Mouse (Mus musculus): ENCODE measurements at regions not wholly inside any gene's neighbourhood (a gene's known extent, or its start where the extent isn't known, plus 50 kb on each side); places are given as distances from the start of the nearest gene placed in this dataset.

- DNase-seq (ENCODE audit: low spot score in 2 of 2), result no peak
Observed at GRCm38 (mm10) chr12:70763542-70763941, 61.8 kb upstream of the Frmd6 start.

DNA sequence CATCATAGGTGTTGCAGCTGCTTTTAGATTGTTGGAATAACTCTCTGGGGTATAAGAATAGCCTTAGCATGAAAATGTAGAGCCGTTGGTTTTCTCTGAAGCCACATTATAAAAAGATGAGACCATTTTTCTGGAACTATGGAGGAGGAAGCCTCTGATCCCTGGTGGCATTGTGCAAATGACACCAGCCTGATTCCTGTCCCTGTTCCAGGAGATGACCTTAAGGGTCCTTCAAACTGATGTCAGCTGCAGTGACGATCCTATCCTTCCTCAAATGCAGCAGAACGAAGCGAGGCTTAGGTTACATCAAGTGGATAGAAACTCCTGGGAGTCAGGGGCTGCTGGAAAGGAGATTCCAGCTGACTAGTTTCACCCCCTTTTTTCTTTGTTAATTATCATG is 59.0 kb upstream of the Frmd6 start:
- no peak for DNase-seq (ENCODE audit: low spot score in 2 of 2)

GRCm38 (mm10) chr12:70767959-70768358 is 57.4 kb upstream of the Frmd6 start:
- DNase-seq (ENCODE audit: low spot score in 2 of 2), result no peak

- no peak for DNase-seq (ENCODE audit: low spot score in 2 of 2)
Observed at GRCm38 (mm10) chr12:70768745-70769144, 56.6 kb upstream of the Frmd6 start.

GRCm38 (mm10) chr12:70769538-70770176 is 55.7 kb upstream of the Frmd6 start:
- no peak for DNase-seq (ENCODE audit: low spot score in 2 of 2)

DNA sequence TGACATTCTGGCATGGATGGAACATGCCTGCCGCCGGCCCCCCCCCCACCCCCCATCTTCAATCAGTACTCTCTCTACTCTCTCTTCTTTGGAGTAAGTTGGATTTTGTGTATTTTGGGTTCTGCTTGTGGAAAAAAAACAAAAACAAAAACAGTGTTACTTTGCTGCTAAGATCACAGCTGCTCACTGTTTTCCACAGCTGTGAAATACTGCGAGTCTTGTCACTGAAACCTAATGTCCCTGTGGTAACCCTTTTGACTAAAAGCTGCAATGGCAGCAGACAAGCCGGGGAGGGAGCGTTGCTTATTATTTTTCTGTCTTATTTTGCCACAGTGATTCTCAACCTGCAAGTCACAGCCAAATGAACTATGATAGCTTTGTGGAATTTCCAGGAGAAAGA is 51.3 kb upstream of the Frmd6 start:
- DNase-seq (ENCODE audit: low spot score in 2 of 2), result no peak

- no peak for DNase-seq (ENCODE audit: low spot score in 2 of 2)
Observed at GRCm38 (mm10) chr12:70774816-70775591, 50.3 kb upstream of the Frmd6 start.

Measured in frontal cortex, postnatal 25 days (tissue).